Mouse (Mus musculus): ENCODE measurements around the gene Gtf2a1. TPM values are rescaled to one million over a fixed set of nuclear protein-coding genes. Genes with fewer than 3 reads are reported as not detected.

The Gtf2a1 gene
- total RNA-seq, 2 experiments from 2014 or later: 38.4 to 59.9 TPM

Other genes starting within 250 kb of the Gtf2a1 start
- gene Cep128, start 206.1 kb downstream of the Gtf2a1 start, total RNA-seq (2015; ENCODE audit: low replicate concordance): 98.5 and 105 TPM in 2 replicates
- 132 and 168 TPM in 2 replicates for gene Cep128, start 206.1 kb downstream of the Gtf2a1 start, total RNA-seq (2017; ENCODE audit: low replicate concordance)
- gene Tshr, start 205.9 kb downstream of the Gtf2a1 start, total RNA-seq (2015; ENCODE audit: low replicate concordance): 1.1 TPM in 1 of 2 replicates, not detected in the other
- not detected in 2 replicates for gene Tshr, start 205.9 kb downstream of the Gtf2a1 start, total RNA-seq (2017; ENCODE audit: low replicate concordance)
- gene Ston2, start 197.9 kb upstream of the Gtf2a1 start, total RNA-seq (2015; ENCODE audit: low replicate concordance): 0.84 TPM in 1 of 2 replicates, not detected in the other
- 0.90 and 1.1 TPM in 2 replicates for gene Ston2, start 197.9 kb upstream of the Gtf2a1 start, total RNA-seq (2017; ENCODE audit: low replicate concordance)